Mouse (Mus musculus) CH12.LX (cell line): ENCODE results near the gene Grik5. TPM values are rescaled to one million over a fixed set of nuclear protein-coding genes. Genes with fewer than 3 reads are reported as not detected.

Experiments used
- polyA plus RNA-seq: library from polyadenylated mRNA; unstranded; fragments of >175 nt; gene quantifications from 2 replicates; pipeline ENCODE4 v1.2.1, GENCODE M21; 2012; ENCODE audit warnings: low read depth; ENCODE audit not compliant: insufficient read length
- total RNA-seq, 2 experiments: library from RNA; depleted of rRNA; stranded (reverse); fragments of 300-350 nt in 1 of 2; fragments of >200 nt in 1 of 2; gene quantifications; 2 replicates each; pipeline ENCODE4 v1.2.3; 2012 to 2014

Grik5 gene
- total and polyA plus RNA-seq, 3 experiments, result 1.0 to 2.1 (median 1.5) TPM

Other genes starting within 250 kb of the Grik5 start
- gene Gm9844, start 210.1 kb downstream of the Grik5 start, total RNA-seq (2012; rRNA removed), result 1.3 and 1.4 TPM in 2 replicates
- gene Gm9844, start 210.1 kb downstream of the Grik5 start, total RNA-seq (2014; rRNA removed), result 19.9 and 25.1 TPM in 2 replicates
- 4.7 and 10.2 TPM in 2 replicates for gene Gm9844, start 210.1 kb downstream of the Grik5 start, polyA plus RNA-seq
- gene Lypd4, start 202.4 kb downstream of the Grik5 start, total RNA-seq (2012; rRNA removed), result not detected in 2 replicates
- not detected in 2 replicates for gene Lypd4, start 202.4 kb downstream of the Grik5 start, total RNA-seq (2014; rRNA removed)
- not detected in 2 replicates for gene Lypd4, start 202.4 kb downstream of the Grik5 start, polyA plus RNA-seq
- gene Dmrtc2, start 202.3 kb downstream of the Grik5 start, total RNA-seq (2012; rRNA removed), result not detected in 2 replicates
- not detected in 2 replicates for gene Dmrtc2, start 202.3 kb downstream of the Grik5 start, total RNA-seq (2014; rRNA removed)
- gene Dmrtc2, start 202.3 kb downstream of the Grik5 start, polyA plus RNA-seq, result not detected in 2 replicates
- 4,140 and 4,169 TPM in 2 replicates for gene Rps19, start 188.0 kb downstream of the Grik5 start, total RNA-seq (2012; rRNA removed)
- 2,094 and 2,149 TPM in 2 replicates for gene Rps19, start 188.0 kb downstream of the Grik5 start, total RNA-seq (2014; rRNA removed)
- 1,720 and 1,739 TPM in 2 replicates for gene Rps19, start 188.0 kb downstream of the Grik5 start, polyA plus RNA-seq
- gene Cd79a, start 175.0 kb downstream of the Grik5 start, total RNA-seq (2012; rRNA removed), result 71.3 and 75.2 TPM in 2 replicates
- 46.6 and 51.8 TPM in 2 replicates for gene Cd79a, start 175.0 kb downstream of the Grik5 start, total RNA-seq (2014; rRNA removed)
- 313 and 422 TPM in 2 replicates for gene Cd79a, start 175.0 kb downstream of the Grik5 start, polyA plus RNA-seq
- 37.8 and 40.2 TPM in 2 replicates for gene Arhgef1, start 169.4 kb downstream of the Grik5 start, total RNA-seq (2012; rRNA removed)
- gene Arhgef1, start 169.4 kb downstream of the Grik5 start, total RNA-seq (2014; rRNA removed), result 14.6 and 17.8 TPM in 2 replicates
- gene Arhgef1, start 169.4 kb downstream of the Grik5 start, polyA plus RNA-seq, result 128 and 134 TPM in 2 replicates
- gene Gm4881, start 127.9 kb downstream of the Grik5 start, total RNA-seq (2012; rRNA removed), result not detected in 2 replicates
- not detected in 2 replicates for gene Gm4881, start 127.9 kb downstream of the Grik5 start, total RNA-seq (2014; rRNA removed)
- gene Gm4881, start 127.9 kb downstream of the Grik5 start, polyA plus RNA-seq, result not detected in 2 replicates
- gene Rabac1, start 99.6 kb downstream of the Grik5 start, total RNA-seq (2012; rRNA removed), result 89.0 and 135 TPM in 2 replicates
- 64.4 and 70.5 TPM in 2 replicates for gene Rabac1, start 99.6 kb downstream of the Grik5 start, total RNA-seq (2014; rRNA removed)
- 37.3 and 44.6 TPM in 2 replicates for gene Rabac1, start 99.6 kb downstream of the Grik5 start, polyA plus RNA-seq
- gene Atp1a3, start 66.4 kb downstream of the Grik5 start, total RNA-seq (2012; rRNA removed), result 0.08 and 0.17 TPM in 2 replicates
- not detected in 2 replicates for gene Atp1a3, start 66.4 kb downstream of the Grik5 start, total RNA-seq (2014; rRNA removed)
- gene Atp1a3, start 66.4 kb downstream of the Grik5 start, polyA plus RNA-seq, result 0.15 and 0.24 TPM in 2 replicates
- 11.2 and 11.8 TPM in 2 replicates for gene Zfp574, start 221 bp upstream of the Grik5 start, total RNA-seq (2012; rRNA removed)
- gene Zfp574, start 221 bp upstream of the Grik5 start, total RNA-seq (2014; rRNA removed), result 2.8 and 3.4 TPM in 2 replicates
- gene Zfp574, start 221 bp upstream of the Grik5 start, polyA plus RNA-seq, result 11.9 and 13.3 TPM in 2 replicates
- 28.2 and 46.1 TPM in 2 replicates for gene Pou2f2, start 107.4 kb upstream of the Grik5 start, total RNA-seq (2012; rRNA removed)
- 7.3 and 8.9 TPM in 2 replicates for gene Pou2f2, start 107.4 kb upstream of the Grik5 start, total RNA-seq (2014; rRNA removed)
- gene Pou2f2, start 107.4 kb upstream of the Grik5 start, polyA plus RNA-seq, result 72.1 and 102 TPM in 2 replicates
- gene Dedd2, start 148.3 kb upstream of the Grik5 start, total RNA-seq (2012; rRNA removed), result 11.7 and 12.1 TPM in 2 replicates
- 10.7 and 13.9 TPM in 2 replicates for gene Dedd2, start 148.3 kb upstream of the Grik5 start, total RNA-seq (2014; rRNA removed)
- gene Dedd2, start 148.3 kb upstream of the Grik5 start, polyA plus RNA-seq, result 10.2 and 10.6 TPM in 2 replicates
- gene Zfp526, start 149.1 kb upstream of the Grik5 start, total RNA-seq (2012; rRNA removed), result 6.5 and 7.4 TPM in 2 replicates
- gene Zfp526, start 149.1 kb upstream of the Grik5 start, total RNA-seq (2014; rRNA removed), result 2.0 and 2.2 TPM in 2 replicates
- 6.5 and 7.0 TPM in 2 replicates for gene Zfp526, start 149.1 kb upstream of the Grik5 start, polyA plus RNA-seq
- gene Gsk3a, start 165.5 kb upstream of the Grik5 start, total RNA-seq (2012; rRNA removed), result 47.5 and 55.1 TPM in 2 replicates
- gene Gsk3a, start 165.5 kb upstream of the Grik5 start, total RNA-seq (2014; rRNA removed), result 44.1 and 45.8 TPM in 2 replicates
- 72.2 and 76.1 TPM in 2 replicates for gene Gsk3a, start 165.5 kb upstream of the Grik5 start, polyA plus RNA-seq
- 13.0 and 13.2 TPM in 2 replicates for gene Erf, start 178.4 kb upstream of the Grik5 start, total RNA-seq (2012; rRNA removed)
- gene Erf, start 178.4 kb upstream of the Grik5 start, total RNA-seq (2014; rRNA removed), result 6.1 and 7.1 TPM in 2 replicates
- 15.2 and 15.4 TPM in 2 replicates for gene Erf, start 178.4 kb upstream of the Grik5 start, polyA plus RNA-seq
- 17.5 and 21.7 TPM in 2 replicates for gene Cic, start 195.4 kb upstream of the Grik5 start, total RNA-seq (2012; rRNA removed)
- gene Cic, start 195.4 kb upstream of the Grik5 start, total RNA-seq (2014; rRNA removed), result 2.2 and 2.5 TPM in 2 replicates
- 31.2 and 34.5 TPM in 2 replicates for gene Cic, start 195.4 kb upstream of the Grik5 start, polyA plus RNA-seq
- 22.7 and 50.2 TPM in 2 replicates for gene Pafah1b3, start 225.6 kb upstream of the Grik5 start, total RNA-seq (2012; rRNA removed)
- 9.7 and 17.6 TPM in 2 replicates for gene Pafah1b3, start 225.6 kb upstream of the Grik5 start, total RNA-seq (2014; rRNA removed)
- 5.9 TPM in 2 replicates for gene Pafah1b3, start 225.6 kb upstream of the Grik5 start, polyA plus RNA-seq
- not detected in 2 replicates for gene Prr19, start 229.1 kb upstream of the Grik5 start, total RNA-seq (2012; rRNA removed)
- not detected in 2 replicates for gene Prr19, start 229.1 kb upstream of the Grik5 start, total RNA-seq (2014; rRNA removed)
- not detected in 2 replicates for gene Prr19, start 229.1 kb upstream of the Grik5 start, polyA plus RNA-seq
- gene Tmem145, start 233.8 kb upstream of the Grik5 start, total RNA-seq (2012; rRNA removed), result not detected in 2 replicates
- not detected in 2 replicates for gene Tmem145, start 233.8 kb upstream of the Grik5 start, total RNA-seq (2014; rRNA removed)
- gene Tmem145, start 233.8 kb upstream of the Grik5 start, polyA plus RNA-seq, result 0.10 TPM in 1 of 2 replicates, not detected in the other
- 0.92 and 1.7 TPM in 2 replicates for gene Megf8, start 244.8 kb upstream of the Grik5 start, total RNA-seq (2012; rRNA removed)
- 0.50 and 0.62 TPM in 2 replicates for gene Megf8, start 244.8 kb upstream of the Grik5 start, total RNA-seq (2014; rRNA removed)
- gene Megf8, start 244.8 kb upstream of the Grik5 start, polyA plus RNA-seq, result 1.0 and 1.2 TPM in 2 replicates